Mouse (Mus musculus) liver, postnatal 0 days (tissue): ENCODE results near the gene Pde10a.

Experiments used
- CTCF ChIP-seq: sonication (generic); IDR thresholded peaks from 2 replicates; pipeline ENCODE4 v1.5.1; 2016; ENCODE audit warnings: antibody characterized with exemption, low read depth
- EP300 ChIP-seq: IDR thresholded peaks from 2 replicates; pipeline ENCODE4 v1.6.1; 2016; ENCODE audit warnings: antibody characterized with exemption, low read depth, mild to moderate bottlenecking

GRCm38 (mm10) chr17:8648310-8648709, 123.1 kb downstream of the Pde10a start:
- no peak for TF ChIP-seq EP300
- TF ChIP-seq CTCF = no peak
